Mouse (Mus musculus) hindbrain, embryonic 11.5 days (tissue): Measurements from ENCODE around the gene Tnp2. TPM values are rescaled to one million over a fixed set of nuclear protein-coding genes. Genes with fewer than 3 reads are reported as not detected.

Experiments
- ATAC-seq: fragments of 200-750 bp; cut with Nextera tagmentation; 2 replicates; pipeline ENCODE4 v1.8.0; 2017; ENCODE audit warnings: mild to moderate bottlenecking, moderate TSS enrichment, moderate library complexity; ENCODE audit not compliant: low FRiP score
- DNase-seq: peaks from one replicate; pipeline ENCODE4 v3.0.0-alpha.2; 2015; ENCODE audit warnings: low spot score
- H3K27ac ChIP-seq: fragments of 300-500 bp; sonication (generic); 2 replicates; pipeline ENCODE4 v1.5.1; 2014; ENCODE audit warnings: mild to moderate bottlenecking, low read depth, low read length
- H3K27me3 ChIP-seq: fragments of 300-500 bp; sonication (generic); 2 replicates; pipeline ENCODE4 v1.6.1; 2014; ENCODE audit warnings: mild to moderate bottlenecking, low read length, moderate library complexity, mixed read lengths; ENCODE audit not compliant: control insufficient read depth, insufficient read depth
- H3K36me3 ChIP-seq: fragments of 300-500 bp; sonication (generic); 2 replicates; pipeline ENCODE4 v1.6.1; 2014; ENCODE audit warnings: mild to moderate bottlenecking, low read length, moderate library complexity, mixed read lengths; ENCODE audit not compliant: control insufficient read depth, insufficient read depth
- H3K4me1 ChIP-seq: fragments of 300-500 bp; sonication (generic); replicated peaks from 2 replicates; pipeline ENCODE4 v1.6.1; 2014; ENCODE audit warnings: low read length, mixed read lengths; ENCODE audit not compliant: control insufficient read depth, insufficient read depth
- H3K4me2 ChIP-seq: fragments of 300-500 bp; sonication (generic); replicated peaks from 2 replicates; pipeline ENCODE4 v1.6.1; 2014; ENCODE audit warnings: mild to moderate bottlenecking, low read depth, low read length
- H3K4me3 ChIP-seq: fragments of 300-500 bp; sonication (generic); 2 replicates; pipeline ENCODE4 v1.5.1; 2014; ENCODE audit warnings: low read depth, low read length
- H3K9ac ChIP-seq: fragments of 300-500 bp; sonication (generic); 2 replicates; pipeline ENCODE4 v1.6.1; 2014; ENCODE audit warnings: low read depth, low read length
- H3K9me3 ChIP-seq: fragments of 300-500 bp; sonication (generic); 2 replicates; pipeline ENCODE4 v1.6.1; 2016; ENCODE audit warnings: low read length; ENCODE audit not compliant: control insufficient read depth
- WGBS: fragments of 180-500 bp; shearing (Covaris S2); extraction: QIAGEN DNeasy Blood & Tissue Kit; methylation state at CpG from one replicate; pipeline ENCODE4 v1.1.7; 2014; 5-methylcytosine and 5-hydroxymethylcytosine counted together
- polyA plus RNA-seq: library from polyadenylated mRNA; unstranded; fragments of >200 nt; fragmentation: Nextera tagmentation; extraction: Ambion mirVana; gene quantifications from 2 replicates; pipeline ENCODE4 v1.2.1, GENCODE M21; 2014

Gene Tnp2
- polyA plus RNA-seq, 1 experiment from 2014 or later: not detected

GRCm38 (mm10) chr16:10767158-10767557 lies 21.3 kb downstream of the Tnp2 start:
- DNase-seq (peak; percentile 77), ATAC-seq (no peak)
- H3K27me3 ChIP-seq: no peaks in the 10 kb centered on the region
- no peaks in the 10 kb centered on the region for H3K36me3 ChIP-seq
- H3K27ac ChIP-seq: no peak overlapping the region
- H3K4me3 ChIP-seq: no peak overlapping the region
- no peaks in the 10 kb centered on the region for H3K9me3 ChIP-seq
- no peak overlapping the region for H3K4me2 ChIP-seq
- H3K9ac ChIP-seq: no peak overlapping the region
- 41% methylated on average over 4 of the region's 4 CpGs for WGBS
- H3K4me1 ChIP-seq: no peaks in the 10 kb centered on the region

GRCm38 (mm10) chr16:10764323-10764722 lies 24.1 kb downstream of the Tnp2 start:
- H3K27ac ChIP-seq: no peak overlapping the region
- no peaks in the 10 kb centered on the region for H3K36me3 ChIP-seq
- H3K9ac ChIP-seq: no peak overlapping the region
- H3K4me2 ChIP-seq: no peak overlapping the region
- ATAC-seq: no peak
- no peak for DNase-seq
- H3K4me3 ChIP-seq: no peak overlapping the region
- no peaks in the 10 kb centered on the region for H3K27me3 ChIP-seq
- no peaks in the 10 kb centered on the region for H3K4me1 ChIP-seq
- H3K9me3 ChIP-seq: no peaks in the 10 kb centered on the region
- 56% methylated on average over 2 of the region's 2 CpGs for WGBS

- H3K4me1 ChIP-seq: no peaks in the 10 kb centered on the region
- H3K4me3 ChIP-seq: no peak overlapping the region
- H3K9ac ChIP-seq: no peak overlapping the region
- no peak overlapping the region for H3K27ac ChIP-seq
- H3K9me3 ChIP-seq: no peaks in the 10 kb centered on the region
- H3K27me3 ChIP-seq: no peaks in the 10 kb centered on the region
- WGBS: 73% methylated on average over 6 of the region's 6 CpGs
- ATAC-seq: no peak
- no peaks in the 10 kb centered on the region for H3K36me3 ChIP-seq
- no peak for DNase-seq
- no peak overlapping the region for H3K4me2 ChIP-seq
These were observed 24.8 kb downstream of the Tnp2 start for GRCm38 (mm10) chr16:10763540-10764264.

- Histone ChIP-seq H3K4me2 (no peak overlapping the region), H3K4me1 (no peaks in the 10 kb centered on the region), H3K9me3 (no peaks in the 10 kb centered on the region), H3K9ac (no peak overlapping the region), H3K27ac (no peak overlapping the region), H3K27me3 (no peaks in the 10 kb centered on the region), H3K4me3 (no peak overlapping the region), H3K36me3 (no peaks in the 10 kb centered on the region)
- DNase-seq: no peak
- 80% methylated on average over 4 of the region's 5 CpGs for WGBS
- no peak for ATAC-seq
These were observed 25.8 kb downstream of the Tnp2 start for GRCm38 (mm10) chr16:10762569-10763180.

GRCm38 (mm10) chr16:10761182-10761581 lies 27.3 kb downstream of the Tnp2 start:
- no peak overlapping the region for H3K4me3 ChIP-seq

GRCm38 (mm10) chr16:10756168-10756567 lies 32.3 kb downstream of the Tnp2 start:
- no peak for ATAC-seq
- Histone ChIP-seq H3K9me3 (no peaks in the 10 kb centered on the region), H3K9ac (no peak overlapping the region), H3K4me3 (no peak overlapping the region), H3K27ac (no peak overlapping the region), H3K4me2 (no peak overlapping the region), H3K27me3 (no peaks in the 10 kb centered on the region), H3K4me1 (no peaks in the 10 kb centered on the region), H3K36me3 (no peaks in the 10 kb centered on the region)
- DNase-seq: no peak
- 85% methylated on average over 4 of the region's 6 CpGs for WGBS

More at GRCm38 (mm10) chr16:10761182-10761581, 27.3 kb downstream of the Tnp2 start:
- DNase-seq (no peak), ATAC-seq (no peak)
- 66% methylated on average over 8 of the region's 8 CpGs for WGBS
- Histone ChIP-seq H3K9ac (no peak overlapping the region), H3K36me3 (no peaks in the 10 kb centered on the region), H3K27me3 (no peaks in the 10 kb centered on the region), H3K27ac (no peak overlapping the region), H3K4me2 (no peak overlapping the region), H3K4me1 (no peaks in the 10 kb centered on the region), H3K9me3 (no peaks in the 10 kb centered on the region)

GRCm38 (mm10) chr16:10754521-10755296 lies 33.8 kb downstream of the Tnp2 start:
- Histone ChIP-seq H3K27ac (no peak overlapping the region), H3K4me1 (no peaks in the 10 kb centered on the region), H3K9me3 (no peaks in the 10 kb centered on the region), H3K4me2 (no peak overlapping the region), H3K27me3 (no peaks in the 10 kb centered on the region), H3K9ac (no peak overlapping the region), H3K4me3 (no peak overlapping the region), H3K36me3 (no peaks in the 10 kb centered on the region)
- ATAC-seq (no peak), DNase-seq (no peak)
- 88% methylated on average over 3 of the region's 3 CpGs for WGBS

- no peak overlapping the region for H3K4me3 ChIP-seq
- H3K4me2 ChIP-seq: no peak overlapping the region
- no peaks in the 10 kb centered on the region for H3K9me3 ChIP-seq
- no peaks in the 10 kb centered on the region for H3K27me3 ChIP-seq
- no peak overlapping the region for H3K27ac ChIP-seq
- no peak overlapping the region for H3K9ac ChIP-seq
- H3K36me3 ChIP-seq: no peaks in the 10 kb centered on the region
- WGBS: 76% methylated on average over 7 of the region's 7 CpGs
- DNase-seq (no peak), ATAC-seq (no peak)
- H3K4me1 ChIP-seq: no peaks in the 10 kb centered on the region
These were observed 38.6 kb downstream of the Tnp2 start for GRCm38 (mm10) chr16:10749824-10750223.
